Mouse (Mus musculus) left cerebral cortex, adult 2 months (tissue): Measurements from ENCODE around the gene Spop. TPM values are rescaled to one million over a fixed set of nuclear protein-coding genes. Genes with fewer than 3 reads are reported as not detected.

Experiments used
- DNase-seq, 2 experiments: peaks; one replicate each; pipeline ENCODE4 v3.0.0; 2021 to 2022; ENCODE audit warnings: low spot score in 2 of 2, mixed read lengths in 1 of 2; ENCODE audit errors: extremely low spot score in 1 of 2
- H3K27ac ChIP-seq: fragments of 200-600 bp; 2 replicates; pipeline ENCODE4 v1.8.1; 2022
- H3K4me3 ChIP-seq: fragments of 200-600 bp; 2 replicates; pipeline ENCODE4 v1.8.1; 2022
- CTCF ChIP-seq: fragments of 200-600 bp; IDR thresholded peaks from 2 replicates; pipeline ENCODE4 v1.8.1; 2022; ENCODE audit warnings: antibody characterized with exemption, mild to moderate bottlenecking, moderate library complexity
- intact Hi-C: fragments of 180-260 bp; cut with DNase I; formaldehyde crosslinking; loops from one replicate; pipeline ENCODE4 v1.15.1; 2025
- total RNA-seq, 2 experiments: library from RNA; stranded (reverse); gene quantifications; 2 replicates each; pipeline ENCODE4 v1.2.3; 2021

Gene Spop
- total RNA-seq, 2 experiments from 2014 or later = 178 to 187 TPM

DNA sequence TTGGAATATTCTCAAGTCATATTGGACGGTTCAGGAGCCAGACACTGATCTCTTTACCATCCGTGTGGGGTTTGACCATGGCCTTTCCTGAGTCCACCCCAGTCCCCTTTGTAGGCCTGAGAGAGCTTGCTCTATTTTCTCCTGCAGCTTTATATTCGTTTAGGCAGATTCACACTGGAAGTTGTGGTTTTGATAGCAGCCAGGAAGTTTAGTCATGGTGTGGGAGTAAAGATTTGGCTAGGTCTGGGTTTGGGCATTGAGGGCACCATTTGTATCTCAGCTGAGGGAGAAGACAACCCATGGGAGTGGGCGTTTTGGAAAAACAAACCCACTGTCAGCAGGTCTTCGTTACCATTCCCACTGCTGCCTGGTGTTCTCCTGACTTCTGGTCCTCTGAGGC is 34.3 kb upstream of the Spop start:
- no peak overlapping the region for H3K4me3 ChIP-seq
- intact Hi-C loops = no loop called here
- DNase-seq = no peak
- no peak overlapping the region for H3K27ac ChIP-seq
- no peak for TF ChIP-seq CTCF

DNA sequence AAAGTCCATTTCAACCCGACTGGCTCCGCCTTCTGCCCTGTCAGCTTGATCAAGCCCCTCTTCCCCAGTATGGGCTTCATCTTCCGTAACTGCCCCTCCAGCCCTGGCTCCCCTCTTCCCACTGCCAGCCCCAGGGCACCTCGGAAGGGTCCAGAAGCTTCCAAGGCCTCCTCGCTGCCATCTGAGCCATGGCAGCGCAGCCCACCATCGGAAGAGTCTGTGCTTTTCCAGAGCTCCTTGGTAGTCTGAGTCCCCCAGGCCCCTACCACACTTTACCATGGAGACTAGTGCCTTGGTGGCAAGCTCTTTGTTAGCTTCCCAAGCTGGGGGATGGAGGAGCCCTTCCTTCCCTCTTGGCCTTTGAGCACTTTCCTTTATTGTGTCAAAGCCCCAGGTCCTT is 33.2 kb upstream of the Spop start:
- Histone ChIP-seq H3K27ac (no peak overlapping the region), H3K4me3 (no peak overlapping the region)
- intact Hi-C loops = loop anchor here (5.0 to 10.0 kb wide), 2 partner anchors 123 to 264 kb away; no protein-coding TSS in a partner anchor
- no peak for DNase-seq
- no peak for TF ChIP-seq CTCF

DNA sequence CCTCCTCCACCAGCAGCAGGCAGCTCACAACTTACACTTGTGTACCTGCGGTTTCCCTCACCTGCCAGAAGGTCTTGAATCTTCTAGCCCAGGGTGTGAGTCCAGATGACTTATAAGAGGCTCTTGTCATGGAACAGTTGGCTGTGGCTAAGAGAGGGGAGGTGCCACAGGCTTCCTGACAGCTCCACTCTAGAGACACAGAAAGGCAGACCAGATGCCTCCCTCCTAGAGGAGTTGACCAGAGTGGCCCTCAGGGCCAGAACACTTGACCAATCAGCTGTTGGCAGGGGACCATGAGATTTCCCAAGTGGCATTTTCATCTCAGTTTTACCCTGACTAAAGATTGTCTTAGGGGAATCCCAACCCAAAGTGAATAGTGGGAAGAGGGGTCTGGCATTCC is 32.7 kb upstream of the Spop start:
- no peak for DNase-seq
- no peak for TF ChIP-seq CTCF
- no peak overlapping the region for H3K4me3 ChIP-seq
- intact Hi-C loops = loop anchor here (5.0 to 10.0 kb wide), 2 partner anchors 124 to 264 kb away; no protein-coding TSS in a partner anchor
- H3K27ac ChIP-seq = no peak overlapping the region

DNA sequence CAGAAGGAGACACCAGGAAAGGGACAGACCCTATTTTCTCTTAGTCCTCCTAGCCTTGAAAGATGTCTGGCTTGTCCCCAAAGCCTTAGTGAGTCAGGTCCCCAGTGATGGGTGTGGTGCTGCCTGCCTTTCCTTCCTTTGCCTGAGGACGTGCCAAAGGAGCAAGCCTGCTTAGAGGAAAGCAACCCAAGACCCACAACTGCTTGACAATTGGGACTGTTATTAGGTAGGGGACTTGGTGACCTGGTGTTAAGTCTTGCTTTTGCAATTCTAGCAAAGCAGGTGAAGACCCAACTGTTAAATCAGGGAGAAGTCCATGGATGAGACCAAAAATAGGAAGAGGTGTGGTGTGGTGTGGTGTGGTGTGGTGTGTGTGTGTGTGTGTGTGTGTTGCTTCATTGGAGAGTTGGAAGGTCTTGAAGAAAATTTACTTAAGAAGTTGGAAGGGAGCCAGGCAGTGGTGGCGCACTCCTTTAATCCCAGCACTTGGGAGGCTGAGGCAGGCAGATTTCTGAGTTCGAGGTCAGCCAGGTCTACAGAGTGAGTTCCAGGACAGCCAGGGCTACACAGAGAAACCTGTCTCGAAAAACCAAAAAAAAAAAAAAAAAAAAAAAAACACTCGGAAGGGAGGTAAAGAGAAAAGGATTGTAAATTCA is 30.4 kb upstream of the Spop start:
- intact Hi-C loops = loop anchor here (5.0 to 10.0 kb wide), 2 partner anchors 126 to 261 kb away; no protein-coding TSS in a partner anchor

DNA sequence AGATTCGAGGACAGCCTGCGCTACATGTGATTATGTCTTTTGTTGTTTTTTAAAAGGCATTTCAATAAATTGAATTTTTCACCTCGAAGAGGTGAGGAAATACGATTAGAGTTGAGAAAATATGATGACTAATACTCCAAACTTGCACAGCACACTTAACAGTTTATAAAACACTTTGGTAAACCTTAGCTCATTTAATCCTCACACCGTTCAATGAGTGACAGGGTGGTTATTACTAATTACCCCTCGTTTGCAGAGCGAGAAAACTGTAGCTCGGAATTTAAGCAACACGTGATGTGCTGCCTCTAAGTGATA is 29.9 kb upstream of the Spop start:
- intact Hi-C loops = loop anchor here (1.0 to 10.0 kb wide), 4 partner anchors 74 to 261 kb away; partner anchors contain the start of gene Kat7
- no peak overlapping the region for H3K4me3 ChIP-seq

More for the DNA sequence above, 30.4 kb upstream of the Spop start:
- H3K4me3 ChIP-seq = no peak overlapping the region
- no peak for DNase-seq
- H3K27ac ChIP-seq = no peak overlapping the region
- no peak for TF ChIP-seq CTCF

DNA sequence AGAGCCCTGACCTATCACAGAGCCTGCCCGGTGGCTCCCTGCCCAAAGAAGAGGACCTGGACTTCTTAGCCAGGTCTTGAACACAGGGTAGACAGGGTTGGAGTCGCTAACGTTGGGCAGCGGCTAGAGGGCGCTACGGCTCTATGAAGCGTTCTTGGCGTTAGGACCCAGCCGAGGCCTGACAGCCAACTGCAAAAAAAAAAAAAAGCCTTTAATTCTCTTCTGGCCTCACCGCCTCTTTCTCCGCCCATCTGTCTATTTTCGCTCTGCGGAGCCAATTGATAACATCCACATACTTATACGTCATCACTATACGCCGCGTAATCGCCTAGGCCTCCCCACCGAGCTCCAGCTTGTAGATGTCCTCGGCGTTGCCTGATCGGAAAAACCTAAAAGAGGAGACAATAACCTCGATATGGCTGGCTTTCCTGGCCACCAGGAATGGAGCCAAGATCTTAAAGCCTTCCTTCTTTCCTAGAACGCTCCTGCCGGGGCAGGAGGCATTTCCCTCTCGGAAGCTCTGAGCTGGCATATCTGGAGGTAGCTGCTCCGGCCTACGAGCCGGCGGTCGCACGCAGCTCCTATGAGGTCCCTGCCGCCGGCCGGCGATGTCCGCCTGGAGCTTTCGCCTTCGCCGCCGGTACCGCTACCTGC is 29.4 kb upstream of the Spop start, which contains the start of gene Slc35b1:
Gene Slc35b1, plus strand, starts transcription at position 374 of the 654 bp plus-strand sequence.
- intact Hi-C loops = loop anchor here (1.0 to 10.0 kb wide), 4 partner anchors 74 to 260 kb away; partner anchors contain the start of gene Kat7
- peak within 1 kb of the TSS; percentile 99 for H3K27ac ChIP-seq
- DNase-seq = peak; percentile 90 to 92
- H3K4me3 ChIP-seq = peak within 1 kb of the TSS; percentile 81
- peak; percentile 95 for TF ChIP-seq CTCF

More for the DNA sequence above, 29.9 kb upstream of the Spop start:
- no peak overlapping the region for H3K27ac ChIP-seq
- TF ChIP-seq CTCF = no peak
- DNase-seq = no peak

DNA sequence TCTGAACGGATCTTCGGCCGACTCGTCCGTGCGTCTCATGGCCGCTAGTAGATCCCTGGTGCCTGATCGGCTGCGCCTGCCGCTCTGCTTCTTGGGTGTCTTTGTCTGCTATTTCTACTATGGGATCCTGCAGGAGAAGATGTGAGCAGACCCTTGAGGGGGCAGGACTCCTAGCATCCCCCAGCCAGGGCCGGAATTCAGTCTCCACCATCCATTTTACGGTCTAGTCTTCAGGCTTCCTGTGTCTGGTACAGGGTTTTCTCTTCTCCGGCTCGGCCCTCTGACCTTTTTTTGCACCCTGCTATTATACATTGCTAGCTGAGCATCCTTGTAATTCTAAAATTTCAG is 28.9 kb upstream of the Spop start:
- TF ChIP-seq CTCF = no peak

DNA sequence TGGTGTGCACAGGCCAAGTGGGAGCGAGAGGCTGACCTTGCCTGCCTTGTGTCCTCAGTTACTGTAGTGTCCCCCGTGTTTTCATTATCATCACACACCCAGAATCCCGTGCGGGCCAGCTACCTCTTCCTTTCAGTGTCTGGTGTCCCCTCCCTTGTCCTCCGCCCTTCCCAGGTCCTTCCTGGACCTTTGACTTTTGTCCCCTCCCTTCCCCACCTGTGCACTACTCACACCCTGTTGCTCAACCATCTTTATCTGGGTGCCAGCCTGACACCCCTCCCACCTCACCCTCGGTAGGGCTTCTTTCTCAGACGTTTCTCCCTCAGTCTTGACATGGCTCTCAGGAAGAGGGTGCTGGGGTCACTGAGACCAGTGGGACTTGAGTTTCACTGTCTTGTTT is 26.5 kb upstream of the Spop start:
- intact Hi-C loops = loop anchor here (10.0 kb wide), 1 partner anchor 257 kb away; no protein-coding TSS in a partner anchor
- no peak for DNase-seq
- H3K27ac ChIP-seq = no peak overlapping the region
- H3K4me3 ChIP-seq = no peak overlapping the region
- TF ChIP-seq CTCF = no peak

More for the DNA sequence above, 28.9 kb upstream of the Spop start:
- Histone ChIP-seq H3K27ac (peak overlapping the region; percentile 99), H3K4me3 (peak overlapping the region; percentile 81)
- intact Hi-C loops = loop anchor here (1.0 to 10.0 kb wide), 4 partner anchors 75 to 260 kb away; partner anchors contain the start of gene Kat7
- no peak for DNase-seq

DNA sequence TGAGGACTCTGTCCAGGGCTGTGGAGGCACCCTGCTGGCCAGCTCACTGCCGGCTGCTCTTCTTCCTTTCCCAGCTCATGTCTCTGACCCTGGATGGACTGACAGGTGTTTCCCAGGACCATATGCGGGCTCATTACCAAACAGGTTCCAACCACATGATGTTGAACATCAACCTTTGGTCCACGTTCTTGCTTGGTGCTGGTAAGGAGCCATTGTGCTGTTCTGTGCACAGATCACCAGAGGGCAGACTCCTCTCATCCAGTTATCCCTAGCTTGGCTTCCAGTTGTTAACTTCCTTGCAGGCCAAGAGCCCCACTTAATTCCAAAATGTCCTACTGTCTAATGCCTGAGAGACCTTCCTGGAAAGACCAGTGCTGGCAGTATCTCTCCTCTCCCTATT is 24.9 kb upstream of the Spop start:
- H3K27ac ChIP-seq = no peak overlapping the region
- H3K4me3 ChIP-seq = no peak overlapping the region
- no peak for DNase-seq
- TF ChIP-seq CTCF = peak; percentile 55
- intact Hi-C loops = loop anchor here (10.0 kb wide), 1 partner anchor 256 kb away; no protein-coding TSS in a partner anchor

DNA sequence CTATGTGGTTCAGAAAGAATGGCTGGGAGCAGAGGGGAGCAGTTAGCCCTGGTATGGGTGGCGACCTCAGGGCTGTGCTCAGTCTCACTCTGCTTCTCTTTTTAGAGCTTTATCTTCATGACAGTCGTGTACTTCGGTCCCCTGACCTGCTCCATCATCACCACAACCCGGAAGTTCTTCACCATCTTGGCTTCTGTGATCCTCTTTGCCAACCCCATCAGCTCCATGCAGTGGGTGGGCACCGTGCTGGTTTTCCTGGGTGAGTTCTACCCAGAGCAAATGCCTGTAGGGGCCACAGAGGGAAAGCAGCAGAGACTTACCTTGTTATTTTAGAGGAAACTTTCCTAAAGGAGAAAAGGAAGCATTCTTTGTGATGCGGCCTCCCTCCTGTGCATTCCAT is 23.5 kb upstream of the Spop start:
- intact Hi-C loops = no loop called here
- no peak for TF ChIP-seq CTCF
- H3K4me3 ChIP-seq = no peak overlapping the region
- H3K27ac ChIP-seq = no peak overlapping the region; the same call in 1 of the 2 replicates
- no peak for DNase-seq

DNA sequence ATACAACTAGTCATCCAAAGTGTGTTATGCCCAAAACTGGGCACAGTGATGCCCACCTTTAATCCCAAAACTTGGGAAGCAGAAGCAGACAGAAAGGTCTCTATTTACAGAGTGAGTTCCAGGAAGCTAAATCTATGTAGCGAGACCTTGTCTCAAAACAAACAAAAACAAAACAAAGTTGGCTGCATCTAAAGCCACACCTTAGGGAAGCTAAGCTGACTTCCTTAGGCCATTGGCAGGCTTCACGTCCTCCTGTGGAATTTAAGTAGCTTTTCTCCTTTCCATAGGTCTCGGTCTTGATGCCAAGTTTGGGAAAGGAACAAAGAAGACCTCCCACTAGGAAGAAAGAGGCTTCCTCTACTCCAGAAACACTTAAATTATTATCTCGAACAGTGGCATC is 22.7 kb upstream of the Spop start:
- DNase-seq = no peak
- Histone ChIP-seq H3K27ac (no peak overlapping the region), H3K4me3 (no peak overlapping the region)
- intact Hi-C loops = no loop called here
- TF ChIP-seq CTCF = no peak

DNA sequence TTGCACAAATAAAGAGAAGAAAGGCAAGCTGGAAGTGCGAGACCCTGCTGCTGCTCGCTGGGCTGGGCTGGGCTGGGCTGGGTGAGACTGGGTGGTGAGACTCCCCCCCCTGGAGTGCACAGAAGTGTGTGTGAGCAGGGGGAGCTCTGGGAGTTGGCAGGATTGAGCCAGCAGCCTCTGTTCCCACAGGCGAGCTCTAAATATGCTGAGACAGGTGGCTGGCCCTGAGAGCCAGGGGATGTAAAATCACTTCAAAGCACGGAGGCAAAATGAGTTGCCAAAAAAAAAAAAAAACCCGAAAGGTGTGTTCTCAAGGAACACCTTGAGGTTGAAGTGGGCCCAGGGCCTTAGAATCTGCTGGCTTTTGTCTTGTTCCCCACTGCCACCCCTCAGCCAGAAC is 22.1 kb upstream of the Spop start:
- intact Hi-C loops = no loop called here
- no peak for DNase-seq
- H3K27ac ChIP-seq = peak overlapping the region; percentile 7; the same call in 1 of the 2 replicates
- H3K4me3 ChIP-seq = no peak overlapping the region
- no peak for TF ChIP-seq CTCF
